Mouse (Mus musculus) embryonic fibroblast, embryonic 13.5 days (primary cell): ENCODE measurements around the gene Sec14l1.
A peak's percentile ranks its signal among the peaks of the same experiment; 100 is the strongest.

Experiments used
- CTCF ChIP-seq: IDR thresholded peaks from 2 replicates; pipeline ENCODE4 v1.5.1; 2011; ENCODE audit warnings: mild to moderate bottlenecking, control low read depth, low read length, moderate library complexity, borderline replicate concordance; ENCODE audit not compliant: insufficient read depth
- POLR2A ChIP-seq: IDR thresholded peaks from 2 replicates; pipeline ENCODE4 v1.6.1; 2011; ENCODE audit warnings: low read depth, mild to moderate bottlenecking, control low read depth, low read length, moderate library complexity

GRCm38 (mm10) chr11:117072128-117072527 is 42.8 kb upstream of the Sec14l1 start:
- TF ChIP-seq POLR2A, result no peak
- peak; percentile 90 for TF ChIP-seq CTCF
